Mouse (Mus musculus) left cerebral cortex, adult 8-10 months (tissue): Measurements from ENCODE around the gene Arhgap28. TPM values are rescaled to one million over a fixed set of nuclear protein-coding genes. Genes with fewer than 3 reads are reported as not detected.
A peak's percentile ranks its signal among the peaks of the same experiment; 100 is the strongest.

Experiments
- DNase-seq, 2 experiments: peaks; one replicate each; pipeline ENCODE4 v3.0.0; 2022; ENCODE audit warnings: low spot score in 2 of 2
- total RNA-seq, 4 experiments: library from RNA; stranded (reverse); gene quantifications; 2 replicates each; pipeline ENCODE4 v1.2.4; 2022

Arhgap28 gene
- total RNA-seq, 4 experiments from 2014 or later, result 0.51 to 0.68 (median 0.62) TPM

DNA sequence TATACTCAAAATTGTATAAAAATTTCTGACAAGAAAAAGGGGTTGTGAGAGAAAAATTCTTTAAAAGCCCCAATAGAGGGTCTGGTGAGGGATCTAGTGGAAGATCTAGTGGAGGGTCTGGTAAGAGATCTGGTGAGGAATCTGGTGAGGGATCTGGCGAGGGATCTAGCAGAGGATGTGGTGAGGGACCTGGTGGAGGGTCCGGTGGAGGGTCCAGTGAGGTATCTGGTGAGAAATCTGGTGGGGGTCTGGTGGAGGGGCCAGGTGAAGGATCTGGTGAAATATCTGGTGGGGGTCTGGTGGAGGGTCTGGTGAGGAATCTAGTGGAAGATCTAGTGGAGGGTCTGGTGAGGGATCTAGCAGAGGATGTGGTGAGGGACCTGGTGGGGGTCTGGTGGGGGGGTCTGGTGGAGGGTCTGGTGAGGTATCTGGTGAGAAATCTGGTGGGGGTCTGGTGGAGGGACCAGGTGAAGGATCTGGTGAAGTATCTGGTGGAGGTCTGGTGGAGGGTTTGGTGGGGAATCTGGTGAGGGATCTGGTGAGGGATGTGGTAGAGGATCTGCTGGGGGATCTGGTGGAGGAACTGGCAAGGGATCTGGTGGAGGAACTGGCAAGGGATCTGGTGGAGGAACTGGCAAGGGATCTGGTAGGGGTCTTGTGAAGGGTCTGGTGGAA is 10.4 kb downstream of the Arhgap28 start:
- no peak for DNase-seq

DNA sequence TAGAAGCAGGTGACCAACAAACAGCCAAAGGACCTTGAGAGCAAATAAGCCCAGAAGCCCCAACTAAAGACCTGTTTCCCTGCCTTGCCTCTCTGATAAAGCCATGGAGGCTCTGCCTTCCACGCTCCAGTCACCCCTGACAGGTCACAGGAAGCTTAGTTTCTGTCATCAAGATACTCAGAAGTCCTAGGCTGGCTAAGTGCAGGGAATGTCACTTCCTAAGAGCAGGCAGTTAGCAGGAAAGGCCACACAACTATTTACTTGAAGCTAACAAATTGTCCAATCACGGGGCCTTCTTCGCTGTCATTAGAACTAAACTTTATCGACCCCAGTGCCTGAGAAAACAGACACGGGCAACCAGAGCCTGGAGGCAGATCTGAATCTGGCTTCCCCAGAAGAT is 14.2 kb downstream of the Arhgap28 start:
- DNase-seq, result no peak

DNA sequence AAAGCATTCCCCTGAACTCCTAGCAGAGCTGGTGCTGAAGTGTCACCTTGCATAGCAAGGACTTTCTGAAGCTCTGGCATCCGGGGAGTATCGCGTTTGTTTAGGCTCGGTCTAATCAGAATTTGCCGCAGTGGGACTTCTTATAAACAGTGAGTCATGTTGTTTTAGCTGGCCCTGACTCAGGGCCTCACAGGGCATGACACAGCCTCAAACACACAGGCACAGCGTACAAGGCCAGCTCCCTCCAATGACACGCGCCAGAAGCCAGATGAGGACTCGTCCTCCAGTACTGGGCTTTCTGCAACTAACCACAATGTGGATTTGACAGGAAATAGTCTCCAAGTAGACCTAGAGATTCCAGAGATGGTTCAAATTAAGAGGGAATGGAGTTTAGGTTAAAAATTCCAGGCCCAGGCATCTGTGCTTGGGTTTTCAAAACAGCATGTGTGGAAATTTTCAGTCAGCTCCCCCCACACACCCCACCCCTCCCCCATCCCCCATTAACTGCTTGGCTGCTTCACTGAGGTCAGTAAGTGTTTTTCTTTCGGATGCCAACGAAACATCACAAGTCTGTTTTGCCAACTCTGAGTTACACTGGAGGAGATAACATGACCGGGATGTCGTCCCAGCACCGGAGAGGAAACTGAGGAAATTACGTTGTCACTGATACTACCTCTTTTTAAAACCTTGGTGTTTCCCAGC is 14.8 kb downstream of the Arhgap28 start:
- no peak for DNase-seq

- no peak for DNase-seq
Observed at GRCm38 (mm10) chr17:67985532-67985931, 18.4 kb downstream of the Arhgap28 start.

DNA sequence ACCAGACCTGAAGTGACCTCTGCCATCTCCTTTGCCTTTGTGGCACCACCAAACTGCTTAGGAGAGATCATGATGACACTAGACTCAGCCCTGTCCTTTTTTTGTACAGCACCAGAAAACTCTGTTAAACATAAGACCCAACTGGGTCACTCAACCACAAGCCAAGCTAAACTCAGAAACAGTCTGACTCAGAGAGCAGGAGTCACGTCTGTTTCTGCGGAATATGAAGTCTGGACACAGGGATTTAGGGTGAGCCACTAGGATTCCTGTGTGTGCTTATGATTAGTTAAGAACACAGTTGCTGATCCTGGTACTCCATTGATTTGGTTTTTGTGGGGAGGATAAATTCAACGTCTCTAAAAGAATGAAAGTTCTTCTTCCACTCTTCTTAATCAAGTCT is 23.3 kb downstream of the Arhgap28 start:
- no peak for DNase-seq

GRCm38 (mm10) chr17:67979248-67979647 is 24.7 kb downstream of the Arhgap28 start:
- no peak for DNase-seq

GRCm38 (mm10) chr17:67978786-67979185 is 25.1 kb downstream of the Arhgap28 start:
- DNase-seq, result no peak

DNA sequence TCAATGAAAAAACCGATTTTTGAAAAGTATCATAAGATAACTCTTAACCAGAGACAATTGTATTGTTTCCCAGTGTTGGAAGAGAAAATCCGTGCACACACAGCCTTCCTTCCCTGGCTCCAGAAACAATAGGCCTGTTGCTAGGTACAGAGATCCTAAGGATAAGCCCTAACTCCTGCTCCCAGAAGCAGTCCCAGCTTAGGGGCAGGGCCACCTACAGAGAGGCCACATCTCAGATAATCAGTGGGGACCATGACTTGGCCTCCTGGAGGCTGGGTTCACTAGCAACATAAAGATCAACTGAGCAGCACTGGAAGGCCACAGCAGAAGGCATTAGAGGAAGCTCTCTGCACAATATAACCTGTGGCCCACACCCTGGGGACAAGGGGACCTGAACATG is 27.5 kb downstream of the Arhgap28 start:
- no peak for DNase-seq

GRCm38 (mm10) chr17:67976027-67976426 is 27.9 kb downstream of the Arhgap28 start:
- DNase-seq, result no peak

DNA sequence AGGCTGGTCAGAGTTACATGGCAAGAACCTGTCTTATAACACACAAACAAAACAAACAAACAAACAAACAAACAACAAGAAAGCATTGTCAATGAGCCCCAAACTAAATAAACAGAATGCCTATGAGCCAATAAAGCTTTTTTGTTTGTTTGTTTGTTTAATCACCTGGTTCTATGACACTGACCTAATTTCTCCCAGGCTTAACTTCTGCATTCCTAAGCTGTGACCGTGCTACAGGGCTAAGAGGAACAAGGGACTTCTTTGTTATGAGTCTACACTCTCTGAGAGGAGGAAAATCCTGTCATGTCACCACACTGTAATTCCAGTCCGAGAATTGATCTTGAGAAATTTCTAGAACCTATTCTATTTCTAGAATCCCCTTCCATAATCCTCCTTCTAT is 29.2 kb downstream of the Arhgap28 start:
- no peak for DNase-seq

GRCm38 (mm10) chr17:67966853-67967540 is 36.9 kb downstream of the Arhgap28 start:
- DNase-seq, result no peak

GRCm38 (mm10) chr17:67962858-67963257 is 41.1 kb downstream of the Arhgap28 start:
- no peak for DNase-seq

GRCm38 (mm10) chr17:67962020-67962419 is 41.9 kb downstream of the Arhgap28 start:
- DNase-seq, result peak in 1 of 2 experiments; percentile 7

- no peak for DNase-seq
Observed at GRCm38 (mm10) chr17:67958909-67959308, 45.0 kb downstream of the Arhgap28 start.

GRCm38 (mm10) chr17:67957603-67958002 is 46.3 kb downstream of the Arhgap28 start:
- no peak for DNase-seq

- no peak for DNase-seq
Observed at GRCm38 (mm10) chr17:67955876-67956690, 47.8 kb downstream of the Arhgap28 start.

- DNase-seq, result no peak
Observed at GRCm38 (mm10) chr17:67954961-67955360, 49.0 kb downstream of the Arhgap28 start.

GRCm38 (mm10) chr17:67950523-67951213 is 53.3 kb downstream of the Arhgap28 start:
- DNase-seq, result no peak

DNA sequence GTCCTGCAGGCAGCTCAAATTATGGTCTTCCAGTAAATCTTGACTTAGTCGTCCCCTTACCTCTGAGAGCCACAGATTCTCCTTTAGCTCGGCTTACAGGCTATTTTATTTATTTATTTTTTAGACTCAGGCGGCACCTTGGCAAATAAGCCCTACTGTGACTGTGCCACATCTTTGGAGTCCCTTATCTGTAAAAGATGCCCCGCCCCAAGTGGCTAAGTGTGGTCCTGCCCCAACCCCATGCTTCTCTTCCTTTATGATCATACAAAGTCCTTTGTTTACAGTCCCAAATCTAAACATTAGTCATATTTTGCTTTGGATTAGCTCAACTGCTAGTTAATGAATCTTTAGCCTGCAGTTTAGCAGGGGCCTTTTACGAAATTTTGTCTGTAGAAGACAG is 55.3 kb downstream of the Arhgap28 start:
- DNase-seq, result no peak

GRCm38 (mm10) chr17:67945453-67945852 is 58.5 kb downstream of the Arhgap28 start:
- DNase-seq, result no peak

DNA sequence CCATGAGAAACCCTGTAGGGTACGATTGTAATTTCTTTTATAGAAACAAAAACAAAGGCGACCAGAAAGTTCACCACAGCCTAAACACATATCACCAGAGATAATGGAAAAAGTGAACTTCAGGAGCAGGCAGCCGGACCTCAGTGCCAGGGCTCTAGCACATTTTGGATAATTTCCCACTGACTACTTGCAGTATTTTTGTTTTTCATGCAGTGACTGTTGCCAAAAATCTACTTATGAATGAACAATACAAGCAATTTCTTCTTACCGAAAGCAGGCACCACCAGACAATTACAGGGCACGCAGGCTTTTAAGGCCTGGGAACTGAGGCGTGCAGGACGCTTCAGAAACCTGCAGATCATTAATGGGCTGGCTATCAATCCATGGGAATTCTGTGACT is 59.7 kb downstream of the Arhgap28 start:
- DNase-seq, result no peak
